Mouse (Mus musculus): ENCODE data around the gene Mboat2. TPM values are rescaled to one million over a fixed set of nuclear protein-coding genes. Genes with fewer than 3 reads are reported as not detected.

The Mboat2 gene
- polyA plus RNA-seq, 2 experiments: 25.2 to 70.5 TPM

- no peak for TF ChIP-seq POLR2A (IDR thresholded peaks at IDR 0.05; ENCODE audit: borderline replicate concordance, extremely low read depth, insufficient read depth, insufficient read length)
- no peak overlapping the region for H3K27ac ChIP-seq (replicated peaks; ENCODE audit: low read depth, low read length)
- no peak for ATAC-seq (ENCODE audit: low FRiP score, low read depth)
- H3K9me3 ChIP-seq (ENCODE audit: control insufficient read depth, low read length): no peaks in the 10 kb centered on the region
- H3K4me1 ChIP-seq (ENCODE audit: control insufficient read depth, insufficient read depth, low read length): no peaks in the 10 kb centered on the region
- no peak for DNase-seq (ENCODE audit: low spot score)
- H3K4me2 ChIP-seq (replicated peaks; ENCODE audit: low read depth, low read length, severe bottlenecking): no peak overlapping the region
- H3K27me3 ChIP-seq (ENCODE audit: control insufficient read depth, insufficient read depth, low read length): no peaks in the 10 kb centered on the region
- H3K36me3 ChIP-seq (ENCODE audit: control insufficient read depth, insufficient read depth, low read length): peaks cover 77% of the 10 kb centered on the region
- H3K9ac ChIP-seq (ENCODE audit: low read depth, low read length, severe bottlenecking): no peak overlapping the region
- H3K4me3 ChIP-seq (replicated peaks; ENCODE audit: low read length): no peak overlapping the region
- 88% methylated on average over 1 of the region's 1 CpGs for WGBS
Measured at GRCm38 (mm10) chr12:25010416-25010815, 179.7 kb downstream of the Mboat2 start.

DNA sequence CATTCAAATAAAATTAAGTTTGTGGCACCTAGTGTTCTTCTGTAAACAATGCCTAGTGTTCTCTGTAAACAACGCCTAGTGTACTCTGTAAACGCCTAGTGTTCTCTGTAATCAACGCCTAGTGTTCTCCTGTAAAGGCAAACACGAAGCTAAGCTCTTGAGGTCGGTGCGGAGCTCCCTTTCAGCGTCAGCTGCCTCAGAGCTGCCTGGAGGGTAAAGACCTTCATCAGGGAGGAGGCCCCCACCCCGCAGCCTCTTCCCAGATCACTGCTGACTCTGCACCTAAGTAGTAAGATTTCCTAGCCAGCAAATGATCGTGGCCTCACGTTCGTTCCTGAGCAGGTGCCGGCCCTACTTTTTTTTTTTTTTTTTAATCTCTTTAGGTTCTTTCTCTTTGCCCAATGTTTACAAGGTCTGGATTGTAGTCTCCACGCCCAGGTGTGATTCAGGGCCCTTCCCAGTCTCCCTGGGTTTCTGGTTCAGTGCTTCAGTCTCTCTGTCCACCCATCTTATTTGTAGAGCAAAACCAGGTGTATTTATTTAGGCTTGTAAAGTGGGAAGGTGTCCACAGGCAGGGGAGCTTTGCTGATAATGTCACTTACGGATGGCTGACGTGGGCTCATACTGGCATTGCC lies 181.2 kb downstream of the Mboat2 start:
- H3K36me3 ChIP-seq (ENCODE audit: control insufficient read depth, insufficient read depth, low read length): peaks cover 87% of the 10 kb centered on the region
- no peaks in the 10 kb centered on the region for H3K9me3 ChIP-seq (ENCODE audit: control insufficient read depth, low read length)
- DNase-seq (ENCODE audit: low spot score): no peak
- TF ChIP-seq POLR2A (IDR thresholded peaks at IDR 0.05; ENCODE audit: borderline replicate concordance, extremely low read depth, insufficient read depth, insufficient read length): no peak
- H3K27me3 ChIP-seq (ENCODE audit: control insufficient read depth, insufficient read depth, low read length): no peaks in the 10 kb centered on the region
- WGBS: 61% methylated on average over 15 of the region's 15 CpGs
- H3K27ac ChIP-seq (replicated peaks; ENCODE audit: low read depth, low read length): no peak overlapping the region
- no peak overlapping the region for H3K9ac ChIP-seq (ENCODE audit: low read depth, low read length, severe bottlenecking)
- H3K4me3 ChIP-seq (replicated peaks; ENCODE audit: low read length): no peak overlapping the region
- no peaks in the 10 kb centered on the region for H3K4me1 ChIP-seq (ENCODE audit: control insufficient read depth, insufficient read depth, low read length)
- H3K4me2 ChIP-seq (replicated peaks; ENCODE audit: low read depth, low read length, severe bottlenecking): no peak overlapping the region
- ATAC-seq (ENCODE audit: low FRiP score, low read depth): no peak

DNA sequence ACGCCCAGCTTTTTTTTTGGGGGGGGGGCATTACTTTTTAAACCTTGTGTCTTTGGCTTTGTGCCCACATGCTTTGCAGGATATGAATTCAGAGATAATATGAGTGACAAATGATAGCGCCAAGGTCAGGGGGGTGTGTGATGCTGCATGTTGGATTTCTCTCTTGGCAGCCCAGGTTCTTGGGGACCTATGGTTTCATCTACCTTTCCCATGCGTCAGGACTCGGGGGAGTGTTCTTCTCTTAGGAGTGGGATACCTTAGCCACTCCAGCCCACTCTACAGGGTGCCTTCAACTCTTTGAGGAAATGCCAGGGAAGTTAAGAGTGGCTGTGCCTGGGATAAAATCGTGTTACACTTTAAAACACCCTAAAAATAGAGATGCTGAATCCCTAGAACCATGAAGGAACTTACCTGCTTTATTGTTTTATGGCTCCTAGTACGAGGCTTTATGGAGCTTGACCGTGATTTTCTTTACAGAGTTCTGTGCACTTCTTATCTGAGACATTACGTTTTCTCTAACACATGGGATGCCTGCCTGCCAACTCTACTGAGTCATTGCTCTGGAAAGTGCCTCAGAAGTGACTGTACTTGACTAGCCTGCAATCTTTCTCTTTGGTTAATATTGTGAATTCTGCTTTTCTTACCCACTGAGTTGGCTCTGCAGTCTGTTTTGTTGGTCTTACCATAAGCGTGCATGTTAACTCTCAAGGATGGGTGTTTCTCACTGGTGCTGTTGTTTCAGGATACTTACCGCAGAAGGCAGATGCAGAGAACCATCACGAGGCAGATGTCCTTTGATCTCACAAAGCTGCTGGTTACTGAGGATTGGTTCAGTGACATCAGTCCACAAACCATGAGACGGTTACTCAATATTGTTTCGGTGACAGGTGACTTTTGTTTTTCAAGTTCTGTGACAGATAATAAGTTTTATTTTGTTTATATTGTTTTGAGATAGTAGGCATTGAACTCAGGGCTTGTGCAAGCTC lies 182.2 kb downstream of the Mboat2 start:
- no peak for ATAC-seq (ENCODE audit: low FRiP score, low read depth)
- H3K27me3 ChIP-seq (ENCODE audit: control insufficient read depth, insufficient read depth, low read length): no peaks in the 10 kb centered on the region
- 74% methylated on average over 13 of the region's 13 CpGs for WGBS

More for the DNA sequence above, 182.2 kb downstream of the Mboat2 start:
- no peak for TF ChIP-seq POLR2A (IDR thresholded peaks at IDR 0.05; ENCODE audit: borderline replicate concordance, extremely low read depth, insufficient read depth, insufficient read length)
- H3K27ac ChIP-seq (replicated peaks; ENCODE audit: low read depth, low read length): no peak overlapping the region
- H3K4me2 ChIP-seq (replicated peaks; ENCODE audit: low read depth, low read length, severe bottlenecking): no peak overlapping the region
- H3K9me3 ChIP-seq (ENCODE audit: control insufficient read depth, low read length): no peaks in the 10 kb centered on the region
- DNase-seq (ENCODE audit: low spot score): no peak
- no peaks in the 10 kb centered on the region for H3K4me1 ChIP-seq (ENCODE audit: control insufficient read depth, insufficient read depth, low read length)
- H3K4me3 ChIP-seq (replicated peaks; ENCODE audit: low read length): no peak overlapping the region
- peaks cover 88% of the 10 kb centered on the region for H3K36me3 ChIP-seq (ENCODE audit: control insufficient read depth, insufficient read depth, low read length)
- H3K9ac ChIP-seq (ENCODE audit: low read depth, low read length, severe bottlenecking): no peak overlapping the region

Other genes with a start within 250 kb of the Mboat2 start
- 12.1 and 15.6 TPM in 2 replicates for gene Klf11, start 179.6 kb upstream of the Mboat2 start, polyA plus RNA-seq (2012; rRNA removed)
- 13.3 and 16.4 TPM in 2 replicates for gene Klf11, start 179.6 kb upstream of the Mboat2 start, polyA plus RNA-seq (2014; fragmentation: Nextera tagmentation; extraction: Ambion mirVana)
- gene Cys1, start 149.1 kb upstream of the Mboat2 start, polyA plus RNA-seq (2012; rRNA removed): 11.3 and 13.6 TPM in 2 replicates
- gene Cys1, start 149.1 kb upstream of the Mboat2 start, polyA plus RNA-seq (2014; fragmentation: Nextera tagmentation; extraction: Ambion mirVana): 8.9 and 11.2 TPM in 2 replicates
- gene Rrm2, start 122.6 kb upstream of the Mboat2 start, polyA plus RNA-seq (2012; rRNA removed): 60.6 and 67.2 TPM in 2 replicates
- gene Rrm2, start 122.6 kb upstream of the Mboat2 start, polyA plus RNA-seq (2014; fragmentation: Nextera tagmentation; extraction: Ambion mirVana): 128 and 135 TPM in 2 replicates
- 46.1 and 46.9 TPM in 2 replicates for gene Kidins220, start 144.0 kb downstream of the Mboat2 start, polyA plus RNA-seq (2012; rRNA removed)
- gene Kidins220, start 144.0 kb downstream of the Mboat2 start, polyA plus RNA-seq (2014; fragmentation: Nextera tagmentation; extraction: Ambion mirVana): 31.6 and 33.3 TPM in 2 replicates

All from limb, embryonic 14.5 days (tissue).